Mouse (Mus musculus): ENCODE measurements at regions not wholly inside any gene's neighbourhood (a gene's known extent, or its start where the extent isn't known, plus 50 kb on each side); places are given as distances from the start of the nearest gene placed in this dataset.

DNA sequence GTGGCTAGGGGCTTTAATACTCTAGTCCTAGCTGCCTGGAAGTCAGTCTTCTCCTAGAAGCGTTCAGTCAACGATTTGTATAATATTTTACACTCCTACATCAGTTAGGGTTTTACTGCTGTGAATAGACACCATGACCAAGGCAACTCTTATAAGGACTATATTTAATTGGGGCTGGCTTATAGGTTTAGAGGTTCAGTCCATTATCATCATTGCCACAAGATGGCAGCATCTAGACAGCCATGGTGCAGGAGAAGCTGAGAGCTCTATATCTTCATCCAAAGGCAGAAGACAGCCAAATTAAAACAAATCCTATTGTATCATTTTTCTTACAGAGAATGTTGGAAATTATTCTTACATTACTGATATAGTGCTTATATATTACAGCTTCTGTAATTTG, 167.0 kb upstream of the Ndn start:
- no peak for TF ChIP-seq CTCF (IDR thresholded peaks at IDR 0.05; ENCODE audit: control insufficient read depth, insufficient read depth, insufficient replicate concordance, low read depth, low read length)
- no peak for TF ChIP-seq POLR2A (IDR thresholded peaks at IDR 0.05; ENCODE audit: control insufficient read depth, low read depth, low read length)

All from testis, adult 2 months (tissue).